Mouse (Mus musculus): ENCODE data around the gene Sgsm2. TPM values are rescaled to one million over a fixed set of nuclear protein-coding genes. Genes with fewer than 3 reads are reported as not detected.
"Not testable (repeated sequence)": the region's sequence is repeated elsewhere in the genome, so short reads cannot be mapped to it uniquely, and the experiment has no call there.

The Sgsm2 gene
- polyA plus RNA-seq, 1 experiment, result 14.5 TPM

GRCm38 (mm10) chr11:74821463-74821862 lies 75.4 kb downstream of the Sgsm2 start:
- no peak for DNase-seq
- Histone ChIP-seq H3K27me3 (ENCODE audit: control insufficient read depth, insufficient read depth, low read length) (no peaks in the 10 kb centered on the region), H3K36me3 (ENCODE audit: control insufficient read depth, insufficient read depth, low read length) (peaks cover 15% of the 10 kb centered on the region; the same call in 1 of the 2 replicates), H3K4me1 (replicated peaks; ENCODE audit: control insufficient read depth, insufficient read depth, low read length) (no peaks in the 10 kb centered on the region), H3K4me3 (ENCODE audit: control insufficient read depth, insufficient read depth, low read length) (no peak overlapping the region), H3K27ac (ENCODE audit: control insufficient read depth, insufficient read depth, low read length) (no peak overlapping the region)
- 63% methylated on average over 1 of the region's 1 CpGs for WGBS
- no peak for TF ChIP-seq POLR2A (IDR thresholded peaks at IDR 0.05; ENCODE audit: control insufficient read depth, extremely low read depth, insufficient read depth, low read length, poor library complexity)

GRCm38 (mm10) chr11:74820921-74821320 lies 75.9 kb downstream of the Sgsm2 start:
- TF ChIP-seq POLR2A (IDR thresholded peaks at IDR 0.05; ENCODE audit: control insufficient read depth, extremely low read depth, insufficient read depth, low read length, poor library complexity) (no peak), CTCF (IDR thresholded peaks at IDR 0.05; ENCODE audit: borderline replicate concordance, control insufficient read depth, extremely low read depth, insufficient read depth, low read length, poor library complexity) (no peak)
- DNase-seq, result no peak
- H3K27me3 ChIP-seq (ENCODE audit: control insufficient read depth, insufficient read depth, low read length), result no peaks in the 10 kb centered on the region
- H3K36me3 ChIP-seq (ENCODE audit: control insufficient read depth, insufficient read depth, low read length), result peaks cover 16% of the 10 kb centered on the region; the same call in 1 of the 2 replicates
- WGBS, result 90% methylated on average over 1 of the region's 1 CpGs
- H3K4me1 ChIP-seq (replicated peaks; ENCODE audit: control insufficient read depth, insufficient read depth, low read length), result no peaks in the 10 kb centered on the region
- H3K4me3 ChIP-seq (ENCODE audit: control insufficient read depth, insufficient read depth, low read length), result no peak overlapping the region
- no peak overlapping the region for H3K27ac ChIP-seq (ENCODE audit: control insufficient read depth, insufficient read depth, low read length)

GRCm38 (mm10) chr11:74815795-74816194 lies 81.1 kb downstream of the Sgsm2 start:
- Histone ChIP-seq H3K27ac (ENCODE audit: control insufficient read depth, insufficient read depth, low read length) (no peak overlapping the region), H3K4me1 (replicated peaks; ENCODE audit: control insufficient read depth, insufficient read depth, low read length) (no peaks in the 10 kb centered on the region), H3K4me3 (ENCODE audit: control insufficient read depth, insufficient read depth, low read length) (no peak overlapping the region), H3K36me3 (ENCODE audit: control insufficient read depth, insufficient read depth, low read length) (peaks cover 16% of the 10 kb centered on the region; the same call in 1 of the 2 replicates), H3K27me3 (ENCODE audit: control insufficient read depth, insufficient read depth, low read length) (no peaks in the 10 kb centered on the region)
- TF ChIP-seq POLR2A (IDR thresholded peaks at IDR 0.05; ENCODE audit: control insufficient read depth, extremely low read depth, insufficient read depth, low read length, poor library complexity), result no peak
- no peak for TF ChIP-seq CTCF (IDR thresholded peaks at IDR 0.05; ENCODE audit: borderline replicate concordance, control insufficient read depth, extremely low read depth, insufficient read depth, low read length, poor library complexity)
- DNase-seq, result no peak

- WGBS, result 92% methylated on average over 5 of the region's 5 CpGs
- Histone ChIP-seq H3K27me3 (ENCODE audit: control insufficient read depth, insufficient read depth, low read length) (no peaks in the 10 kb centered on the region), H3K27ac (ENCODE audit: control insufficient read depth, insufficient read depth, low read length) (no peak overlapping the region), H3K4me3 (ENCODE audit: control insufficient read depth, insufficient read depth, low read length) (no peak overlapping the region), H3K36me3 (ENCODE audit: control insufficient read depth, insufficient read depth, low read length) (peaks cover 13% of the 10 kb centered on the region), H3K4me1 (replicated peaks; ENCODE audit: control insufficient read depth, insufficient read depth, low read length) (no peaks in the 10 kb centered on the region)
- no peak for DNase-seq
- no peak for TF ChIP-seq CTCF (IDR thresholded peaks at IDR 0.05; ENCODE audit: borderline replicate concordance, control insufficient read depth, extremely low read depth, insufficient read depth, low read length, poor library complexity)
- TF ChIP-seq POLR2A (IDR thresholded peaks at IDR 0.05; ENCODE audit: control insufficient read depth, extremely low read depth, insufficient read depth, low read length, poor library complexity), result no peak
Observed at GRCm38 (mm10) chr11:74811538-74811937, 85.3 kb downstream of the Sgsm2 start.

DNA sequence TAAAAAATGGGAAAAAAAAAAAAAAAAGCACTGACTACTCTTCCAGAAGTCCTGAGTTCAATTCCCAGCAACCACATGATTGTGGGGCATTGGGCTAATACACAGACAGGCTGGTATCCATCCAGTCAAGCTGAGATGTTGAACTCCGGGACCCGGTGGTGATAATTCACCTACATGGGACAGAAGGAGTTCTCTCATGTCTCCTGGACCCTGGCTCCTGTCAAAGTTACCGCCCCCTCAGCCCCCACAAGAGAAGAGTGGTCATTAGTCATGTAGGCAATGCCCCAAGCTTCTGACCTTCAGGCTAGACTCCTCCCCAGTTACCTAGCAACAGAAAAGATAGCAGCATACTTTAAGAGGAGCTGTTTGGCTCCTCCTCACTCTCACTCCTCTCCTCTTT lies 85.8 kb downstream of the Sgsm2 start:
- WGBS, result 95% methylated on average over 3 of the region's 3 CpGs
- H3K36me3 ChIP-seq (ENCODE audit: control insufficient read depth, insufficient read depth, low read length), result peaks cover 16% of the 10 kb centered on the region
- not testable (repeated sequence) for H3K4me3 ChIP-seq (ENCODE audit: control insufficient read depth, insufficient read depth, low read length); DNase-seq; H3K27me3 ChIP-seq (ENCODE audit: control insufficient read depth, insufficient read depth, low read length); H3K27ac ChIP-seq (ENCODE audit: control insufficient read depth, insufficient read depth, low read length); H3K4me1 ChIP-seq (replicated peaks; ENCODE audit: control insufficient read depth, insufficient read depth, low read length)

GRCm38 (mm10) chr11:74810134-74810533 lies 86.7 kb downstream of the Sgsm2 start:
- H3K4me3 ChIP-seq (ENCODE audit: control insufficient read depth, insufficient read depth, low read length), result no peak overlapping the region
- TF ChIP-seq CTCF (IDR thresholded peaks at IDR 0.05; ENCODE audit: borderline replicate concordance, control insufficient read depth, extremely low read depth, insufficient read depth, low read length, poor library complexity) (no peak), POLR2A (IDR thresholded peaks at IDR 0.05; ENCODE audit: control insufficient read depth, extremely low read depth, insufficient read depth, low read length, poor library complexity) (no peak)
- H3K27ac ChIP-seq (ENCODE audit: control insufficient read depth, insufficient read depth, low read length), result no peak overlapping the region
- H3K36me3 ChIP-seq (ENCODE audit: control insufficient read depth, insufficient read depth, low read length), result peaks cover 18% of the 10 kb centered on the region
- DNase-seq, result no peak
- H3K4me1 ChIP-seq (replicated peaks; ENCODE audit: control insufficient read depth, insufficient read depth, low read length), result no peaks in the 10 kb centered on the region
- H3K27me3 ChIP-seq (ENCODE audit: control insufficient read depth, insufficient read depth, low read length), result no peaks in the 10 kb centered on the region

DNA sequence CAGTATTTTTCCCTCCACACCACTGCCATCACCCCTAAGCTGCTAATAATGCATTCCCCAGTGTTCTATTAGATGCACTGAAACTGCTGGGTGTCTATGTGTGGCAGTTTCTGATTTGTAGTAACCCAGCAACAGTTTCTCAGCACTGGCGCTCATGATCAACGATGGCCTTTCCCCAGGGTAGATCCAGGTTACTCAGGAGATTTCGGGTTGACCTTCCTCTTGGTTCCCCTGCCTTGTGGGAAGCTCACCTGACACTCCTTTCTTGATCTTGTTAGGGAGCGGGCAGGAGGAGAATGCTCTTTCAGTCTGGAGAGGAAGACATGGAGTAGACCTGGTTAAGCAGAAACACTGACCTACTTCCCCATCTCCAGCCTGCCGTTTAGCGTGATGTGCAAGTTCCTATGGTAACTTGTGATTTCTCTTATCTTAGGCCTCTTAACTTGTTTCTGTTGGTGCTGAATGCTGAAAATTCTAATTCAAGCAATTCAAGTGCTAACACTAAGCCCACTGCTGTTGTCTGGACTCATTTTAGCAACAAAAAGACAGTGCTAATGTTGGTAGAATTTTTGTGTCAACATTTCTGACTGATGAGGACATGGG lies 88.5 kb downstream of the Sgsm2 start:
- H3K4me3 ChIP-seq (ENCODE audit: control insufficient read depth, insufficient read depth, low read length), result no peak overlapping the region
- no peak for DNase-seq
- TF ChIP-seq POLR2A (IDR thresholded peaks at IDR 0.05; ENCODE audit: control insufficient read depth, extremely low read depth, insufficient read depth, low read length, poor library complexity), result no peak
- no peak for TF ChIP-seq CTCF (IDR thresholded peaks at IDR 0.05; ENCODE audit: borderline replicate concordance, control insufficient read depth, extremely low read depth, insufficient read depth, low read length, poor library complexity)
- H3K27me3 ChIP-seq (ENCODE audit: control insufficient read depth, insufficient read depth, low read length), result no peaks in the 10 kb centered on the region
- 96% methylated on average over 6 of the region's 6 CpGs for WGBS
- no peak overlapping the region for H3K27ac ChIP-seq (ENCODE audit: control insufficient read depth, insufficient read depth, low read length)
- no peaks in the 10 kb centered on the region for H3K4me1 ChIP-seq (replicated peaks; ENCODE audit: control insufficient read depth, insufficient read depth, low read length)
- peaks cover 25% of the 10 kb centered on the region for H3K36me3 ChIP-seq (ENCODE audit: control insufficient read depth, insufficient read depth, low read length)

All from thymus, adult 2 months (tissue).